Mouse (Mus musculus) G1E (cell line): ENCODE measurements around the gene Tbc1d24. TPM values are rescaled to one million over a fixed set of nuclear protein-coding genes. Genes with fewer than 3 reads are reported as not detected.
A peak's percentile ranks its signal among the peaks of the same experiment; 100 is the strongest.

Source experiments
- ATAC-seq: 2 replicates; pipeline ENCODE4 v1.8.0; 2016; ENCODE audit warnings: mild to moderate bottlenecking; ENCODE audit not compliant: insufficient number of reproducible peaks, poor library complexity, low FRiP score, severe bottlenecking; ENCODE audit errors: extremely low read depth
- DNase-seq: peaks from one replicate; pipeline ENCODE4 v3.0.0; 2012; ENCODE audit warnings: low spot score
- H3K27me3 ChIP-seq: 2 replicates; pipeline ENCODE4 v1.6.1; 2012; ENCODE audit warnings: mild to moderate bottlenecking, low read length, inconsistent platforms; ENCODE audit not compliant: insufficient read depth
- H3K36me3 ChIP-seq: replicated peaks from 2 replicates; pipeline ENCODE3; 2012; ENCODE audit warnings: mild to moderate bottlenecking, inconsistent platforms
- H3K4me1 ChIP-seq: 2 replicates; pipeline ENCODE4 v1.6.1; 2012; ENCODE audit warnings: low read depth, low read length, inconsistent platforms, mixed read lengths; ENCODE audit not compliant: insufficient read depth
- H3K4me3 ChIP-seq: 2 replicates; pipeline ENCODE4 v1.5.1; 2012; ENCODE audit warnings: low read depth, mild to moderate bottlenecking, inconsistent platforms, low read length, moderate library complexity, mixed read lengths
- H3K9me3 ChIP-seq: replicated peaks from 2 replicates; pipeline ENCODE4 v1.6.1; 2012; ENCODE audit warnings: inconsistent platforms
- CTCF ChIP-seq: IDR thresholded peaks from 2 replicates; pipeline ENCODE4 v1.5.1; 2012; ENCODE audit warnings: low read depth, low read length, inconsistent platforms, mixed read lengths
- GATA1 ChIP-seq: IDR thresholded peaks from 2 replicates; pipeline ENCODE4 v1.6.1; 2012; ENCODE audit warnings: borderline replicate concordance, low read length, inconsistent platforms, mixed read lengths
- GATA2 ChIP-seq: IDR thresholded peaks from 2 replicates; pipeline ENCODE4 v1.6.1; 2012; ENCODE audit warnings: low read depth, low read length, inconsistent platforms, borderline replicate concordance
- POLR2AphosphoS5 ChIP-seq: IDR thresholded peaks from 2 replicates; pipeline ENCODE4 v1.6.1; 2012; ENCODE audit warnings: low read depth, low read length, inconsistent platforms; ENCODE audit not compliant: insufficient replicate concordance
- TAL1 ChIP-seq: conservative IDR thresholded peaks from 2 replicates; pipeline ENCODE4 v1.6.1; 2012; ENCODE audit warnings: low read depth, low read length, inconsistent platforms, mixed read lengths
- polyA plus RNA-seq: library from polyadenylated mRNA; stranded (reverse); fragments of >175 nt; gene quantifications from 2 replicates; pipeline ENCODE4 v1.2.3, GENCODE M21; 2012
- total RNA-seq, 2 experiments: library from RNA; stranded (forward) in 1 of 2; stranded (reverse) in 1 of 2; fragments of 200-1000 nt in 1 of 2; fragments of >200 nt in 1 of 2; fragmentation: Nextera tagmentation in 1 of 2; gene quantifications; 2 replicates each; pipeline ENCODE4 v1.2.3; 2014 to 2017

Tbc1d24 gene
- total and polyA plus RNA-seq, 3 experiments, result 23.4 to 120 (median 59.1) TPM

GRCm38 (mm10) chr17:24207768-24208640 is 2.6 kb upstream of the Tbc1d24 start:
- peaks cover 29% of the 10 kb centered on the region for H3K36me3 ChIP-seq
- H3K4me3 ChIP-seq, result peak overlapping the region; percentile 97
- TF ChIP-seq CTCF, result no peak
- no peak for TF ChIP-seq GATA1
- TF ChIP-seq GATA2, result no peak
- TF ChIP-seq TAL1, result no peak
- TF ChIP-seq POLR2AphosphoS5, result no peak
- H3K9me3 ChIP-seq, result no peaks in the 10 kb centered on the region
- H3K27me3 ChIP-seq, result no peaks in the 10 kb centered on the region
- ATAC-seq (no peak), DNase-seq (no peak)
- H3K4me1 ChIP-seq, result peaks cover 92% of the 10 kb centered on the region

GRCm38 (mm10) chr17:24206451-24207351 is 1.3 kb upstream of the Tbc1d24 start:
- ATAC-seq (peak; percentile 37), DNase-seq (peak; percentile 78)
- H3K4me1 ChIP-seq, result peaks cover 94% of the 10 kb centered on the region
- H3K4me3 ChIP-seq, result peak overlapping the region; percentile 97
- TF ChIP-seq GATA1, result no peak
- no peaks in the 10 kb centered on the region for H3K9me3 ChIP-seq
- peaks cover 30% of the 10 kb centered on the region for H3K36me3 ChIP-seq
- no peaks in the 10 kb centered on the region for H3K27me3 ChIP-seq

GRCm38 (mm10) chr17:24205908-24206361 is 573 bp upstream of the Tbc1d24 start:
- Histone ChIP-seq H3K4me3 (peak overlapping the region; percentile 97), H3K4me1 (peaks cover 94% of the 10 kb centered on the region), H3K27me3 (no peaks in the 10 kb centered on the region), H3K36me3 (peaks cover 38% of the 10 kb centered on the region), H3K9me3 (no peaks in the 10 kb centered on the region)
- no peak for DNase-seq
- peak; percentile 72 for TF ChIP-seq POLR2AphosphoS5
- TF ChIP-seq GATA1, result no peak
- TF ChIP-seq TAL1, result no peak
- TF ChIP-seq GATA2, result no peak
- TF ChIP-seq CTCF, result no peak
- no peak for ATAC-seq

GRCm38 (mm10) chr17:24204846-24205245 is 516 bp downstream of the Tbc1d24 start:
- TF ChIP-seq POLR2AphosphoS5 (no peak), CTCF (no peak), GATA2 (no peak), TAL1 (no peak), GATA1 (no peak)
- Histone ChIP-seq H3K9me3 (no peaks in the 10 kb centered on the region), H3K4me1 (peaks cover 94% of the 10 kb centered on the region), H3K36me3 (peaks cover 49% of the 10 kb centered on the region), H3K27me3 (no peaks in the 10 kb centered on the region), H3K4me3 (peak overlapping the region; percentile 97)
- DNase-seq (no peak), ATAC-seq (no peak)

GRCm38 (mm10) chr17:24203611-24204534 is 1.5 kb downstream of the Tbc1d24 start:
- no peaks in the 10 kb centered on the region for H3K27me3 ChIP-seq
- DNase-seq (no peak), ATAC-seq (no peak)
- peaks cover 59% of the 10 kb centered on the region for H3K36me3 ChIP-seq
- TF ChIP-seq GATA2 (no peak), CTCF (no peak), POLR2AphosphoS5 (no peak)
- H3K9me3 ChIP-seq, result no peaks in the 10 kb centered on the region
- peaks cover 94% of the 10 kb centered on the region for H3K4me1 ChIP-seq
- H3K4me3 ChIP-seq, result peak overlapping the region; percentile 97

GRCm38 (mm10) chr17:24203068-24203467 is 2.3 kb downstream of the Tbc1d24 start:
- DNase-seq (peak; percentile 81), ATAC-seq (peak; percentile 65)
- Histone ChIP-seq H3K36me3 (peaks cover 64% of the 10 kb centered on the region), H3K4me1 (peaks cover 94% of the 10 kb centered on the region), H3K9me3 (no peaks in the 10 kb centered on the region), H3K27me3 (no peaks in the 10 kb centered on the region), H3K4me3 (peak overlapping the region; percentile 67)
- no peak for TF ChIP-seq CTCF
- peak; percentile 83 for TF ChIP-seq TAL1
